Mouse (Mus musculus) hindbrain, embryonic 10.5 days (tissue): ENCODE results near the gene Zfp775. TPM values are rescaled to one million over a fixed set of nuclear protein-coding genes. Genes with fewer than 3 reads are reported as not detected.

Source experiments
- polyA plus RNA-seq: library from polyadenylated mRNA; unstranded; fragments of >200 nt; fragmentation: Nextera tagmentation; extraction: Ambion mirVana; gene quantifications from 2 replicates; pipeline ENCODE4 v1.2.1, GENCODE M21; 2016

The Zfp775 gene
- polyA plus RNA-seq, 1 experiment from 2014 or later: 12.5 TPM

Other genes starting within 250 kb of the Zfp775 start
- gene Krba1, start 206.5 kb upstream of the Zfp775 start, polyA plus RNA-seq: 27.7 and 28.1 TPM in 2 replicates
- gene Zfp467, start 156.2 kb upstream of the Zfp775 start, polyA plus RNA-seq: 12.4 and 16.2 TPM in 2 replicates
- gene Sspo, start 153.8 kb upstream of the Zfp775 start, polyA plus RNA-seq: 0.50 and 0.64 TPM in 2 replicates
- 45.7 and 62.2 TPM in 2 replicates for gene Atp6v0e2, start 64.4 kb upstream of the Zfp775 start, polyA plus RNA-seq
- 16.9 and 25.2 TPM in 2 replicates for gene Lrrc61, start 47.3 kb upstream of the Zfp775 start, polyA plus RNA-seq
- 0.42 and 1.9 TPM in 2 replicates for gene Rarres2, start 29.3 kb upstream of the Zfp775 start, polyA plus RNA-seq
- gene Gm45021, start 12.5 kb upstream of the Zfp775 start, polyA plus RNA-seq: not detected in 2 replicates
- 55.9 and 57.2 TPM in 2 replicates for gene Repin1, start 8.2 kb upstream of the Zfp775 start, polyA plus RNA-seq
- gene Gm44965, start 8.1 kb upstream of the Zfp775 start, polyA plus RNA-seq: 1.2 TPM in 1 of 2 replicates, not detected in the other
- 0.96 and 1.3 TPM in 2 replicates for gene AI854703, start 24.7 kb downstream of the Zfp775 start, polyA plus RNA-seq
- 0.37 and 0.75 TPM in 2 replicates for gene Gimap8, start 45.2 kb downstream of the Zfp775 start, polyA plus RNA-seq
- 3.4 and 4.4 TPM in 2 replicates for gene Gimap9, start 74.1 kb downstream of the Zfp775 start, polyA plus RNA-seq
- 5.3 and 5.8 TPM in 2 replicates for gene Gimap4, start 82.5 kb downstream of the Zfp775 start, polyA plus RNA-seq
- gene Gimap6, start 106.2 kb downstream of the Zfp775 start, polyA plus RNA-seq: 10.0 and 10.4 TPM in 2 replicates
- not detected in 2 replicates for gene Gm28053, start 116.5 kb downstream of the Zfp775 start, polyA plus RNA-seq
- not detected in 2 replicates for gene Gimap7, start 116.6 kb downstream of the Zfp775 start, polyA plus RNA-seq
- 5.0 and 5.9 TPM in 2 replicates for gene Gimap1, start 137.0 kb downstream of the Zfp775 start, polyA plus RNA-seq
- gene Gimap5, start 144.1 kb downstream of the Zfp775 start, polyA plus RNA-seq: 0.47 and 0.71 TPM in 2 replicates
- gene Gimap3, start 168.8 kb downstream of the Zfp775 start, polyA plus RNA-seq: 0.09 TPM in 1 of 2 replicates, not detected in the other
- gene Tmem176a, start 238.9 kb downstream of the Zfp775 start, polyA plus RNA-seq: 16.9 and 21.5 TPM in 2 replicates
- gene Tmem176b, start 239.4 kb downstream of the Zfp775 start, polyA plus RNA-seq: 34.0 and 52.9 TPM in 2 replicates